In the genomic region with DNA sequence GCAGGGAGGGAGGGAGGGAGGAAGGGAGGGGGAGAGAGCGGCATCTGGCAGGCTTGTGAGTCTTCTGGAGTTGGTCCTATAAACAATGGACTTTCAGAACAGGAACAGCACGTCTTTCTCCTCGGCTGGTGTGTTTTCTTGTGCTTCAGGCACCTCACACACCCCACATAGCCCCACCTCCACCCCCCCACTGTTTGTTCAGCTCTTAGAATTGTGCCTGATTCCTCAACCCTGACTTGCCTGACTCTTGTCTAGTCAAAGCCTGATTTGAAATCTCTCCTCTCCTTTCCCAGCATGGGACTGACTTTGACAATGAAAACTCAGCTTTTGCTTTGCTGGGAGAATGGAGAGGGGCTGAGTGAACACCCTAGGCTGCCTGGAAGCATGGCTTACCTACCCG, we compare ENCODE assay signal across 9 mouse cellular contexts. TPM values are rescaled to one million over a fixed set of nuclear protein-coding genes. Genes with fewer than 3 reads are reported as not detected.
DNase-seq lines count a peak whose midpoint lies in the region; ATAC-seq and TF ChIP-seq lines count a peak whose summit lies in the region.
"Had no signal": no experiment of that assay in that cellular context is flagged by ENCODE, and none has a peak within 500 bp of the region (broad histone marks: within the 10 kb centered on the region; RNA-seq: fewer than 3 reads in every experiment).

No protein-coding gene starts in this region.

- 0 out of 2 replicates have a peak overlapping the region, but pooled peaks have one; percentile 12 for H3K27ac ChIP-seq in hindbrain, embryonic 16.5 days (ENCODE audit: low read depth, low read length)
- no peak overlapping the region for H3K27ac ChIP-seq in hindbrain, embryonic 12.5 days
- peak overlapping the region; percentile 98 for H3K27ac ChIP-seq in ES-Bruce4 (ENCODE audit: insufficient read depth, low read length)
- H3K27ac ChIP-seq in intestine, embryonic 16.5 days (ENCODE audit: low read length) = peak overlapping the region; percentile 34
- H3K27ac ChIP-seq: midbrain, embryonic 15.5 days had no signal

- no peak overlapping the region for H3K4me3 ChIP-seq in hindbrain, embryonic 16.5 days (ENCODE audit: low read length)
- H3K4me3 ChIP-seq in hindbrain, embryonic 12.5 days = no peak overlapping the region
- H3K4me3 ChIP-seq in E14TG2a.4 (replicated peaks; ENCODE audit: low read length) (0 out of 2 replicates have a peak overlapping the region, but pooled peaks have one; percentile 17), ES-Bruce4 (ENCODE audit: low read depth, low read length) (no peak overlapping the region)
- no peak overlapping the region for H3K4me3 ChIP-seq in intestine, embryonic 16.5 days (ENCODE audit: low read length)
- H3K4me3 ChIP-seq: midbrain, embryonic 15.5 days had no signal

- H3K9me3 ChIP-seq in hindbrain, embryonic 16.5 days (ENCODE audit: control insufficient read depth, low read length) = no peaks in the 10 kb centered on the region
- H3K9me3 ChIP-seq in hindbrain, embryonic 12.5 days (replicated peaks) = no peaks in the 10 kb centered on the region
- H3K9me3 ChIP-seq in E14TG2a.4 (ENCODE audit: low read length) (no peaks in the 10 kb centered on the region), ES-Bruce4 (replicated peaks; ENCODE audit: control insufficient read depth, insufficient read depth, low read length, poor library complexity, severe bottlenecking) (no peaks in the 10 kb centered on the region)
- H3K9me3 ChIP-seq in intestine, embryonic 16.5 days (ENCODE audit: control insufficient read depth, low read length) = no peaks in the 10 kb centered on the region
- H3K9me3 ChIP-seq: midbrain, embryonic 15.5 days had no signal

- H3K36me3 ChIP-seq in hindbrain, embryonic 16.5 days (ENCODE audit: control insufficient read depth, insufficient read depth, low read length) = no peaks in the 10 kb centered on the region
- no peaks in the 10 kb centered on the region for H3K36me3 ChIP-seq in hindbrain, embryonic 12.5 days
- peaks cover 10% of the 10 kb centered on the region; the same call in 1 of the 2 replicates for H3K36me3 ChIP-seq in E14TG2a.4 (ENCODE audit: insufficient read depth, low read length)
- H3K36me3 ChIP-seq in ES-Bruce4 (ENCODE audit: control insufficient read depth, insufficient read depth, low read length, poor library complexity, severe bottlenecking) = 0 out of 2 replicates have a peak, but pooled peaks cover 3% of the 10 kb centered on the region
- H3K36me3 ChIP-seq in intestine, embryonic 16.5 days (ENCODE audit: control insufficient read depth, insufficient read depth, low read length) = no peaks in the 10 kb centered on the region
- H3K36me3 ChIP-seq: midbrain, embryonic 15.5 days had no signal

- peak; percentile 9 for TF ChIP-seq POLR2A in ES-Bruce4 (IDR thresholded peaks at IDR 0.05; ENCODE audit: insufficient read depth, low read length)

- no peaks in the 10 kb centered on the region for H3K27me3 ChIP-seq in hindbrain, embryonic 16.5 days (replicated peaks; ENCODE audit: control insufficient read depth, insufficient read depth, low read length)
- no peaks in the 10 kb centered on the region for H3K27me3 ChIP-seq in hindbrain, embryonic 12.5 days
- H3K27me3 ChIP-seq in E14TG2a.4 (ENCODE audit: insufficient read depth, low read length) (no peaks in the 10 kb centered on the region), ES-Bruce4 (ENCODE audit: control insufficient read depth, insufficient read depth, low read length, poor library complexity, severe bottlenecking) (no peaks in the 10 kb centered on the region)
- H3K27me3 ChIP-seq in intestine, embryonic 16.5 days (replicated peaks; ENCODE audit: control insufficient read depth, insufficient read depth, low read length) = no peaks in the 10 kb centered on the region
- H3K27me3 ChIP-seq: midbrain, embryonic 15.5 days had no signal

- TF ChIP-seq CTCF in E14TG2a.4 (conservative IDR thresholded peaks at IDR 0.05; ENCODE audit: low read length) = no peak
- TF ChIP-seq CTCF in ES-Bruce4 (IDR thresholded peaks at IDR 0.05; ENCODE audit: low read depth, low read length) = no peak

- H3K4me1 ChIP-seq in hindbrain, embryonic 16.5 days (ENCODE audit: control insufficient read depth, insufficient read depth, low read depth, low read length) = peaks cover 13% of the 10 kb centered on the region
- peaks cover 30% of the 10 kb centered on the region for H3K4me1 ChIP-seq in hindbrain, embryonic 12.5 days
- H3K4me1 ChIP-seq in E14TG2a.4 (replicated peaks; ENCODE audit: low read depth, low read length) (peaks cover 71% of the 10 kb centered on the region), ES-Bruce4 (ENCODE audit: control insufficient read depth, insufficient read depth, low read length) (peaks cover 13% of the 10 kb centered on the region)
- H3K4me1 ChIP-seq in intestine, embryonic 16.5 days (ENCODE audit: control insufficient read depth, insufficient read depth, low read length) = peaks cover 22% of the 10 kb centered on the region

- no peak overlapping the region for H3K9ac ChIP-seq in hindbrain, embryonic 16.5 days (ENCODE audit: low read depth, low read length)
- H3K9ac ChIP-seq in hindbrain, embryonic 12.5 days = no peak overlapping the region
- peak overlapping the region; percentile 16; the same call in 1 of the 2 replicates for H3K9ac ChIP-seq in ES-Bruce4 (ENCODE audit: low read depth, poor library complexity, severe bottlenecking)
- 0 out of 2 replicates have a peak overlapping the region, but pooled peaks have one; percentile 3 for H3K9ac ChIP-seq in intestine, embryonic 16.5 days (ENCODE audit: low read depth, low read length)
- H3K9ac ChIP-seq: midbrain, embryonic 15.5 days had no signal

- DNase-seq in T-cell, adult 2 months (ENCODE audit: low spot score) = no peak
- DNase-seq in retina, postnatal 1 day = no peak
- DNase-seq: cerebellum, postnatal 14 days had no signal

- H3K4me2 ChIP-seq in hindbrain, embryonic 16.5 days (ENCODE audit: low read length) = no peak overlapping the region
- no peak overlapping the region for H3K4me2 ChIP-seq in hindbrain, embryonic 12.5 days (replicated peaks)
- H3K4me2 ChIP-seq in intestine, embryonic 16.5 days (ENCODE audit: low read depth, low read length) = no peak overlapping the region
- H3K4me2 ChIP-seq: midbrain, embryonic 15.5 days had no signal

- 20% methylated on average over 4 of the region's 4 CpGs for WGBS in hindbrain, embryonic 16.5 days
- WGBS in hindbrain, embryonic 12.5 days = 18% methylated on average over 3 of the region's 4 CpGs
- 9% methylated on average over 3 of the region's 4 CpGs for WGBS in intestine, embryonic 16.5 days

- ATAC-seq in hindbrain, embryonic 16.5 days = no peak
- ATAC-seq in hindbrain, embryonic 12.5 days (ENCODE audit: low FRiP score) = no peak
- peak; percentile 69 for ATAC-seq in intestine, embryonic 16.5 days
- ATAC-seq: midbrain, embryonic 15.5 days had no signal

- 0 out of 2 replicates have a peak, but pooled peaks have one; percentile 78 for TF ChIP-seq EP300 in ES-Bruce4 (IDR thresholded peaks at IDR 0.05; ENCODE audit: insufficient read depth, low read depth, low read length)

RNA-seq across cellular contexts. Expression of a gene that starts 15.3 kb away (rescaled TPM):
- polyA plus RNA-seq in hindbrain, embryonic 16.5 days (2015; fragmentation: Nextera tagmentation; extraction: Ambion mirVana) = 8.9 and 9.4 TPM in 2 replicates
- 5.9 and 6.9 TPM in 2 replicates for polyA plus RNA-seq in hindbrain, embryonic 12.5 days (2016; fragmentation: Nextera tagmentation; extraction: Ambion mirVana)
- polyA plus RNA-seq in ES-Bruce4 (2011; ENCODE audit: insufficient read depth, insufficient read length, low read depth, missing spikeins) = 64.0 and 68.1 TPM in 2 replicates
- 11.3 and 11.8 TPM in 2 replicates for polyA plus RNA-seq in intestine, embryonic 16.5 days (2015; fragmentation: Nextera tagmentation; extraction: Ambion mirVana)

Comparison
In these comparisons a context has a peak if more than half of its experiments do, and no peak if none do; other contexts are left out.
1. H3K9ac ChIP-seq: peak in ES-Bruce4 (single experiment) and intestine, embryonic 16.5 days (single experiment); none in hindbrain, embryonic 16.5 days (single experiment) and hindbrain, embryonic 12.5 days (single experiment).